Mouse (Mus musculus) C2C12 (cell line): ENCODE measurements at regions not wholly inside any gene's neighbourhood (a gene's known extent, or its start where the extent isn't known, plus 50 kb on each side); places are given as distances from the start of the nearest gene placed in this dataset.

ENCODE experiments used
- H3K27me3 ChIP-seq: one replicate; pipeline ENCODE4 v1.6.1; 2011; ENCODE audit not compliant: control insufficient read depth, insufficient read depth, insufficient read length
- H3K36me3 ChIP-seq: one replicate; pipeline ENCODE4 v1.6.1; 2011; ENCODE audit not compliant: control insufficient read depth, insufficient read depth
- H3K4me3 ChIP-seq: one replicate; pipeline ENCODE4 v1.5.1; 2011; ENCODE audit warnings: mild to moderate bottlenecking, control low read depth; ENCODE audit not compliant: poor library complexity, insufficient read depth, severe bottlenecking
- H3K79me2 ChIP-seq: one replicate; pipeline ENCODE4 v1.6.1; 2011; ENCODE audit not compliant: control insufficient read depth, insufficient read depth
- H3K79me3 ChIP-seq: one replicate; pipeline ENCODE4 v1.6.1; 2011; ENCODE audit warnings: low read depth, control low read depth
- H3ac ChIP-seq: one replicate; pipeline ENCODE3; 2011; ENCODE audit warnings: low read depth; ENCODE audit not compliant: control insufficient read depth, insufficient read length
- CEBPB ChIP-seq: IDR thresholded peaks from one replicate; pipeline ENCODE4 v1.6.1; 2011; ENCODE audit warnings: low read depth, mild to moderate bottlenecking, control low read depth, moderate library complexity
- CTCF ChIP-seq: IDR thresholded peaks from one replicate; pipeline ENCODE4 v1.5.1; 2011; ENCODE audit not compliant: control insufficient read depth, insufficient read depth, insufficient read length
- FOSL1 ChIP-seq: IDR thresholded peaks from one replicate; pipeline ENCODE4 v1.8.0; 2011; ENCODE audit warnings: mild to moderate bottlenecking, low read length; ENCODE audit not compliant: poor library complexity, insufficient read depth, severe bottlenecking
- MAX ChIP-seq: IDR thresholded peaks from one replicate; pipeline ENCODE4 v1.6.1; 2011; ENCODE audit warnings: mild to moderate bottlenecking, control low read depth
- MYOD1 ChIP-seq: IDR thresholded peaks from one replicate; pipeline ENCODE4 v1.6.1; 2011; ENCODE audit warnings: low read depth; ENCODE audit not compliant: control insufficient read depth, insufficient read length
- MYOG ChIP-seq: IDR thresholded peaks from one replicate; pipeline ENCODE4 v1.6.1; 2011; ENCODE audit not compliant: control insufficient read depth, insufficient read length; ENCODE audit errors: extremely low read depth
- USF1 ChIP-seq: IDR thresholded peaks from one replicate; pipeline ENCODE4 v1.6.1; 2011; ENCODE audit warnings: low read depth, mild to moderate bottlenecking, control low read depth, moderate library complexity

GRCm38 (mm10) chr6:51088641-51089372, 343.7 kb upstream of the Nfe2l3 start:
- no peaks in the 10 kb centered on the region for H3K79me2 ChIP-seq
- no peaks in the 10 kb centered on the region for H3K27me3 ChIP-seq
- H3K79me3 ChIP-seq: no peaks in the 10 kb centered on the region
- no peak overlapping the region for H3ac ChIP-seq
- no peaks in the 10 kb centered on the region for H3K36me3 ChIP-seq
- no peak for TF ChIP-seq MYOG
- TF ChIP-seq USF1: no peak
- TF ChIP-seq CTCF: no peak
- no peak for TF ChIP-seq FOSL1
- TF ChIP-seq MAX: no peak
- no peak for TF ChIP-seq MYOD1
- TF ChIP-seq CEBPB: no peak
- no peak overlapping the region for H3K4me3 ChIP-seq

- Histone ChIP-seq H3K79me3 (no peaks in the 10 kb centered on the region), H3K79me2 (no peaks in the 10 kb centered on the region), H3K27me3 (no peaks in the 10 kb centered on the region), H3K4me3 (no peak overlapping the region), H3K36me3 (no peaks in the 10 kb centered on the region), H3ac (no peak overlapping the region)
- no peak for TF ChIP-seq MYOG
- no peak for TF ChIP-seq CEBPB
- TF ChIP-seq FOSL1: no peak
- no peak for TF ChIP-seq CTCF
- no peak for TF ChIP-seq MYOD1
- no peak for TF ChIP-seq USF1
- no peak for TF ChIP-seq MAX
These were observed 339.3 kb upstream of the Nfe2l3 start for GRCm38 (mm10) chr6:51093196-51093595.

GRCm38 (mm10) chr6:51094304-51094703, 338.2 kb upstream of the Nfe2l3 start:
- H3K4me3 ChIP-seq: no peak overlapping the region
- H3K79me2 ChIP-seq: no peaks in the 10 kb centered on the region
- no peak overlapping the region for H3ac ChIP-seq
- H3K36me3 ChIP-seq: no peaks in the 10 kb centered on the region
- no peaks in the 10 kb centered on the region for H3K27me3 ChIP-seq
- H3K79me3 ChIP-seq: no peaks in the 10 kb centered on the region
- TF ChIP-seq MYOG (no peak), CTCF (no peak), USF1 (no peak), MAX (no peak), MYOD1 (no peak), CEBPB (no peak)

GRCm38 (mm10) chr6:51097488-51097887, 335.0 kb upstream of the Nfe2l3 start:
- Histone ChIP-seq H3K4me3 (no peak overlapping the region), H3ac (no peak overlapping the region), H3K27me3 (no peaks in the 10 kb centered on the region), H3K79me3 (no peaks in the 10 kb centered on the region), H3K79me2 (no peaks in the 10 kb centered on the region), H3K36me3 (no peaks in the 10 kb centered on the region)
- no peak for TF ChIP-seq MAX

GRCm38 (mm10) chr6:51100341-51100740, 332.1 kb upstream of the Nfe2l3 start:
- H3K79me3 ChIP-seq: no peaks in the 10 kb centered on the region
- no peaks in the 10 kb centered on the region for H3K36me3 ChIP-seq
- TF ChIP-seq MYOG (no peak), CEBPB (no peak), CTCF (no peak), USF1 (no peak), MYOD1 (no peak), MAX (no peak), FOSL1 (no peak)
- H3K27me3 ChIP-seq: peaks cover 4% of the 10 kb centered on the region
- H3K79me2 ChIP-seq: no peaks in the 10 kb centered on the region
- no peak overlapping the region for H3K4me3 ChIP-seq
- no peak overlapping the region for H3ac ChIP-seq

- no peak overlapping the region for H3ac ChIP-seq
- no peak overlapping the region for H3K4me3 ChIP-seq
- no peaks in the 10 kb centered on the region for H3K79me2 ChIP-seq
- no peaks in the 10 kb centered on the region for H3K36me3 ChIP-seq
- H3K79me3 ChIP-seq: no peaks in the 10 kb centered on the region
- TF ChIP-seq MYOG: no peak
- TF ChIP-seq USF1: no peak
- TF ChIP-seq CEBPB: no peak
- TF ChIP-seq MAX: no peak
- TF ChIP-seq MYOD1: no peak
- no peak for TF ChIP-seq FOSL1
- TF ChIP-seq CTCF: no peak
- peaks cover 4% of the 10 kb centered on the region for H3K27me3 ChIP-seq
These were observed 329.2 kb upstream of the Nfe2l3 start for GRCm38 (mm10) chr6:51103236-51103635.
